Mouse (Mus musculus): ENCODE measurements around the gene Pstpip1.

DNA sequence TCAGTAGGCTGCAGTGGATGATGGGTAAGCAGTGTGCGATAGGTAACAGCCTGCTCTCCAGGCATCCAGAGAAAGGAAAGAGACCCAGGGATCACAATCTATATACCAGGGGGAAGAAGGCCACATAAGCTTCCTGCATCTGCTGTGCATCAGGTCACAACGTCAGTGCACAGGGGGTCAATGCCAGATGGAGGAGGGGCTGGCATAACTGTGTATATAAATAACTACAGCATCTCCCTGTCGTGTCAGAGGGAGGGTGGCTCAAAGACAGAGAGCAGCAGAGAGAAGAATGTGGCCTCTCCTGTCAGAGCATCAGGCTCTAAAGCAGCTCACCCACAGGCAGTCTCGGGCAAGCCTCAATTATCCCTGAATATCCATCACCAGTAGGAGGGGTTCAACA is 40.8 kb downstream of the Pstpip1 start:
- TF ChIP-seq CTCF (IDR thresholded peaks at IDR 0.05; ENCODE audit: control insufficient read depth, insufficient read depth, insufficient read length) = no peak
- no peak for TF ChIP-seq USF1 (IDR thresholded peaks at IDR 0.05; ENCODE audit: low read depth)
- TF ChIP-seq MAX (IDR thresholded peaks at IDR 0.05) = no peak

All from C2C12 (cell line).